Mouse (Mus musculus) hematopoietic stem cell, adult 5-6 weeks (primary cell): ENCODE results near the gene Nfyc. TPM values are rescaled to one million over a fixed set of nuclear protein-coding genes. Genes with fewer than 3 reads are reported as not detected.
A peak's percentile ranks its signal among the peaks of the same experiment; 100 is the strongest.

Experiments used
- ATAC-seq, 2 experiments: fragments of 125-278 bp in 1 of 2; replicated peaks in 1 of 2; 2 replicates each; pipeline ENCODE4 v1.8.0; 2016 to 2017; ENCODE audit warnings: inconsistent platforms in 2 of 2, mild to moderate bottlenecking in 2 of 2, moderate number of reproducible peaks in 2 of 2, low read depth in 1 of 2, moderate TSS enrichment in 1 of 2; ENCODE audit not compliant: low FRiP score in 2 of 2, poor library complexity in 2 of 2, severe bottlenecking in 2 of 2, insufficient read depth in 1 of 2, low TSS enrichment in 1 of 2
- total RNA-seq: library from RNA; stranded (forward); fragments of 172-1452, 232-1000 nt; gene quantifications from 2 replicates; pipeline ENCODE4 v1.2.3, GENCODE M21; 2017

Nfyc gene
- total RNA-seq, 1 experiment from 2014 or later: 49.2 TPM

GRCm38 (mm10) chr4:120732737-120733136 lies 98.6 kb downstream of the Nfyc start:
- ATAC-seq: no peak

- ATAC-seq: peak; percentile 81 to 86
Measured at GRCm38 (mm10) chr4:120731030-120731644, 100.2 kb downstream of the Nfyc start.

GRCm38 (mm10) chr4:120730574-120730973 lies 100.8 kb downstream of the Nfyc start:
- no peak for ATAC-seq

- no peak for ATAC-seq
Measured at GRCm38 (mm10) chr4:120730146-120730545, 101.2 kb downstream of the Nfyc start.

GRCm38 (mm10) chr4:120729441-120729840 lies 101.9 kb downstream of the Nfyc start:
- no peak for ATAC-seq

- ATAC-seq: no peak
Measured at GRCm38 (mm10) chr4:120727842-120728241, 103.5 kb downstream of the Nfyc start.

- ATAC-seq: no peak
Measured at GRCm38 (mm10) chr4:120726174-120726573, 105.2 kb downstream of the Nfyc start.

GRCm38 (mm10) chr4:120725516-120726090 lies 105.8 kb downstream of the Nfyc start:
- no peak for ATAC-seq

- ATAC-seq: no peak
Measured at GRCm38 (mm10) chr4:120721574-120721973, 109.8 kb downstream of the Nfyc start.

GRCm38 (mm10) chr4:120719152-120719551 lies 112.2 kb downstream of the Nfyc start:
- ATAC-seq: peak in 1 of 2 experiments; percentile 47; a peak in 1 of 4 replicates

GRCm38 (mm10) chr4:120717591-120717990 lies 113.8 kb downstream of the Nfyc start:
- no peak for ATAC-seq

GRCm38 (mm10) chr4:120716765-120717164 lies 114.6 kb downstream of the Nfyc start:
- ATAC-seq: no peak

- ATAC-seq: peak; percentile 65 to 72
Measured at GRCm38 (mm10) chr4:120716141-120716571, 115.2 kb downstream of the Nfyc start.

GRCm38 (mm10) chr4:120713856-120714497 lies 117.4 kb downstream of the Nfyc start:
- no peak for ATAC-seq

GRCm38 (mm10) chr4:120713021-120713420 lies 118.4 kb downstream of the Nfyc start:
- ATAC-seq: no peak

- no peak for ATAC-seq
Measured at GRCm38 (mm10) chr4:120712236-120712635, 119.1 kb downstream of the Nfyc start.
